Mouse (Mus musculus) testis, postnatal 10 days (tissue): ENCODE measurements around the gene Casz1.
A peak's percentile ranks its signal among the peaks of the same experiment; 100 is the strongest.

Experiments used
- DNase-seq: peaks from one replicate; pipeline ENCODE4 v3.0.0; 2021; ENCODE audit warnings: low spot score

The Casz1 gene

DNA sequence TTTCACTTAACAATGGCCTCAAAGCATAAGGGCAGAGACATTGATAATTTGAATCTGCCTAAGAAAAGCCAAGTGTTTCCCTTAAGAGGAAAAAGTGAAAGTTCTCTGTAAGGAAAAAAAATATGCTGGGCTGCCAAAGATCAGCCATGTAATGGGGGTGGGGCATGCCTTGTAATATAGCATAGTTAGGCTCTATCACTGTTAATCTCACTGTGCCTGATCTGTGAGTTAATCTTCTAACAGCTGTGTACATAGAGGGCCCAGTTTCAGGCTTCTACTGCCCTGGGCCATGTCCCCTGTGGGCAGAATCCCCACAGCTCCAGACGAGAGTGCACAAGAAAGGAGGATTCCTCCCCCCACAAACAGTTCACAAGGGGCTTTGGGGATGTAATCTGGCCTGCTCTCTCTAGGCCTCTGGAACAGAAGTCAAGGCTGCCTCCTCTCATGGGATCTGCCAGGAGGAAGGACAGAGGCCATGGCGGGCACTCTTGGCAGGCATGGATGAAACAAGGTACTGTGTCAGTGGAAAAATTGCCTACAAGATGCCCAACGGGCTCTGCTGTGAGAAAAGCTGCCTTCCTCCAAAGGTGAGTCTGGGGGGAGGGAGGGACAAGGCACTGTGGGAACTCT lies 167.5 kb downstream of the Casz1 start:
- peak; percentile 38 for DNase-seq

DNA sequence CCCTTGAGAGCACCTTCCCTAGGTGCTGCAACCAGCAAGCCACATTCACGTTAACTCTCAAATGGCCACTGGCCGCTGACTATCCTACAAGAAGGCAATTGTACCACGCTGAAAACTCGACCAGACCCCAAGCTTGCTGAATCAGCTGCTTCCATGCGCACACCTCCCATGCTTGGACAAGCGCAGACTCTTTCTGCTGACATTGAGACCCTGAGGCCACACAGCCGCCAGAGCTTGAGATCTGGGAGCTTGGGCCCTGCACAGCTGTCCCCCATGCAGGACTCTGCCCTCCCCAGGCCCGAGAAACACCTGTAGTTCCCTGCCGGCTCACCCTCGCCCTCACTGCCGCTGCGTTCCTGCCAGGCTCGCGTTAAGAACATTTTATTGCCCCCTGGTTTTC lies 168.5 kb downstream of the Casz1 start:
- DNase-seq: peak; percentile 37

DNA sequence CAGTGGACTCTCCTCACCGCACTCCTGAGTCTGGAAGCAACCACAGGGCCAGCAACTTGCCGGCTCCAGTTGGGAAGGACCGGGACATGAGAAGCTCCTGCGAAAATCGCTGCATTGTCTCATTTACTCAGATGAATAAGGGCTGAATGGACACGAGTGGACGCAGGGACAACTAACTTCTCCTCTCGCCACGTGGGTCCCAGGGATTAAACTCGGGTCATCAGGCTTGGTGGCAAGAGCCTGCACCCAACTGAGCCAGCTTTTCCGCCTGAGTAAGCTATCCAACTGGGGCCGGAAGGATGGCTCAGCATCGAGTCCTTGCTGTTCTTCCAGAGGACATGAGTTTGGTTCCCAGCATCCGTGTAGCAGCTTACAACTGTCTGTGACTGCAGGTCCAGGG lies 169.2 kb downstream of the Casz1 start:
- DNase-seq: no peak

DNA sequence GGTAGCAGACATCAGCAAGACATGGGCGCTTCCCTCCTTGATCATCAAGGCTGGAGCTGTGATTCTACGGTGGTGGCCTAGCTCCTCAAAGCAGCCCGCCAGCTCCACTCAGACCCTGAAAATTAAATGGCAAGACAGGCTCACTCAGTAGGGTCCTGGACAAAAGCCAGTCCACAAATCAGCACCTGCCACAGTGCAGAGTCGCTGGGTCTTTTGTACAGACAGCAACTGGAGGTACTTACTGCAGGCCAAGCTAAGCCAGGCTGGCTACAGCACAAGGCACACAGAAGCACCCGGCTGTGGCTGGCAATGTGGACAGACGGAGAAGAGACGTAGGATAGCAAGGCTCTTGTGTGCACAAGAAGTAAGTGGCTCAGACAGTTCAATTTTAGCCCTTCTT lies 170.6 kb downstream of the Casz1 start:
- DNase-seq: no peak

DNA sequence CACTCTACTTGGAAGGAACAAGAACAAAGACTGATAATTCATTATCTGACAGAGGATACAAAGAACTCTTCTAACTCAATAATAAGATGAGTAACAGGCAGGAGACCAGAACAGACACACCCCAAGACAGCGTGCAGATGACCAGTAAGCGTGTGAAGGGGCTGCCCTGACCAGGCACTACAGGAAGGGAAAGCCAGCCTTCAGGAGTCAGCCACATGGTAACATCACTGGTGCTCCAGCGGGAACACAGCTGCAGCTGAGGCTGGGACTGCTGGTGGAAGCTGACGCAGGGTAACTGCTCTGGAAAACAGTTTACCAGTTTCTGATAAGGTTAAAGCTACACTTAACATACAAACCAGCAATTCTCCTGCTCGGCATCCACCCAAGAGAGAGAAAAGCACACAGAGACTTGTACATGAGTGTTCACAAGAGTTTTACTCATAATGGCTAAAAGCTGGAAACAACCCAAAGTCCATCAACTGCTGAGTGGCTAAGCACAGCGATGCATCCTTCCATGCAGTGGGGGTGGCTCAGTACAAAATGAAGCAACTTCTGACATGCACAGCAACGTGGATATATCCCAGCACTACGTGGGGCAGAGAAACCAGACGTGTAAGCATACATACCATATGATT lies 174.1 kb downstream of the Casz1 start:
- DNase-seq: no peak

DNA sequence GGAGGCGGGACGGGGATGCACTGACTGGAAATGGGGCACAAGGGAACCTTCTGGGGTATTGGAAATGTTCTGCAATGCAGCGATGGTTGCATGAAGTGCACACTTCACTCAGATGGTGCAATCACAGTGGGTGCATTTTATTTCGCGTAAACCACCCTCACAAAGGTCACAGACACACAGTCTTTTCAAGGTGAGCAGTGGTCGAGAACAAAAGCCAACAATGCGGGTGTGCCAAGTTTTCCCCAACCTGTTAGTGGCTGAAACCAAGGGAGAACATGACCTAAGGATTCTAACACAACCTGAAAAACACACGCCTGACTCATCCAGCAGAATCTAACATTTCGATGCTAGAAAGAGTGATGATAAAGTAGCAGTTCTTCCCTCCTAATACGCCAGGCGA lies 174.7 kb downstream of the Casz1 start:
- DNase-seq: no peak

DNA sequence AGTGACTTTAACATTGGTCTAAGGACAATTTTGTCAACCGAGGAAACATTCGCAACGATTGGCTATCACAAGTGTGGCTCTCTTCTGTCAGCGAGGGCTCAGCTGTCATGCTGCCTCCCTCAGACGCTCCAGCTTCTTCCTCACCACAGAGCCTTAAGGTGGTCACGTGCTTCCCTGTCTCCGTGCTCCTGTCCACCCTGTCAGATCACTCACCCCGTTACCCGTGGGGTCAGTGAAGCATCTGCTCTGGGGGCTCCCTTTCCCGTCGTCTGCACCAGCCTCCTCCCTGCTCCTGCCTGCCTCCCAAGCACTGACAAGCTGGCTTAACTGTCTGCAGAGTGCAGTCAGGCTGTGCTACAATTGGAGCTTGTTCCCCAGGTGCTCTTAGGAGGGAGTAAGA lies 175.6 kb downstream of the Casz1 start:
- DNase-seq: no peak

DNA sequence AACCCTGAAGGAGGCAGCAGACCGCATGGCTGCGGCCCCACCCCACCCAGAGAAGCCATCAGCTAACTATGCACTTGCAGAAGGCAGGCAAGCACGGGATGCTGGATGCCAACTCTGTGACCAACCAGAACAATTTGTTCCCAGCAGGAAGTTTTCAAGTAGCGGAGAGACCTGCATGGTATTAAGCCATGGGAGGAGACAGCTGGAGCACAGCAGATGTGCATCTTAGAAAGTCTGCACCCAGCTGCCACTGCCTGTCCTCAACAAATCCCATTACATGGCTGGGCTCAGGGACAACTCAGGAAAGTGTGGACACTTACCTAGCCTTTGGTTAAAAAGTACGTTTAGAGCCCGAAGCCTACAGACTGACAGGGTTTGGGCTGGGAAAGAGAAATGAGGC lies 178.0 kb downstream of the Casz1 start:
- no peak for DNase-seq

DNA sequence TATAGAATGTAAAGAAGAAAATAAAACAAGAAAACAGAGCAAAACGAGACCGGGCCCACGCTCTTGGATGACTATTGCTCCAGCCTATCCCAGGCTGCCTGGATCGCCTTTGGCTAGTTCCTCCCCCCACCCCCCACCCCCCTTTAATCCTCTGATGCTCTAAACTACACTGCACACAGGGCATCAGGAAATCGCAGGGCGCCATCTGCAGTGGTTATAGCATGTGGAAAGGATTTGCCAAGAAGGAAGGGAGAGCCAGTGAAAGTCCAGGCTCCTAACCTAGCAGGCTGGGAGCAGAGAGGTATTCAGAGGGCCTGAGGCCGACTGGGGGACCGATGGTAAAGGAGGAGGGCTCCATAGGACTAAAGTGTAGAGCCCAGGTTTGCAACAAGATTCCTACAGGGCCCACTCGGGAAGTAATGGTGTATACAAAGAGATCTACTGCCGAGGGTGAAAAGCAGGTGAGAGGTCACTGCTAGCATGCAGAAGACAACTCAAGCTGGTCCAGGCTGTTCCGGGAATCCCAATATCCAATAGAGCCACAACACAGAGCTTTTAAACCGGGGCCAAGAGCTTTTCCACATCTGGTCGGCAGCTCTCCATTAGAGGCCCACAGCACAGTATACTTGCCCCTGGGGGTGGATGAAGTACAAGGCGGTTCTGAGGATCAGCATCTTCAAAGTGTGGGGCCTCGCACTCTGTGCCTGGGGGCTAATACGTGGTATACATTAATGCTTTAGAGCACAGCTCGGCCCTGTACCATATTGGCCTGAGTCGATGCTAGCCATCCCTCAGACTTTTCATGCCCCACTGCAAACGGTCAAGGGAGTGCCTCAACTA lies 180.7 kb downstream of the Casz1 start:
- DNase-seq: no peak

DNA sequence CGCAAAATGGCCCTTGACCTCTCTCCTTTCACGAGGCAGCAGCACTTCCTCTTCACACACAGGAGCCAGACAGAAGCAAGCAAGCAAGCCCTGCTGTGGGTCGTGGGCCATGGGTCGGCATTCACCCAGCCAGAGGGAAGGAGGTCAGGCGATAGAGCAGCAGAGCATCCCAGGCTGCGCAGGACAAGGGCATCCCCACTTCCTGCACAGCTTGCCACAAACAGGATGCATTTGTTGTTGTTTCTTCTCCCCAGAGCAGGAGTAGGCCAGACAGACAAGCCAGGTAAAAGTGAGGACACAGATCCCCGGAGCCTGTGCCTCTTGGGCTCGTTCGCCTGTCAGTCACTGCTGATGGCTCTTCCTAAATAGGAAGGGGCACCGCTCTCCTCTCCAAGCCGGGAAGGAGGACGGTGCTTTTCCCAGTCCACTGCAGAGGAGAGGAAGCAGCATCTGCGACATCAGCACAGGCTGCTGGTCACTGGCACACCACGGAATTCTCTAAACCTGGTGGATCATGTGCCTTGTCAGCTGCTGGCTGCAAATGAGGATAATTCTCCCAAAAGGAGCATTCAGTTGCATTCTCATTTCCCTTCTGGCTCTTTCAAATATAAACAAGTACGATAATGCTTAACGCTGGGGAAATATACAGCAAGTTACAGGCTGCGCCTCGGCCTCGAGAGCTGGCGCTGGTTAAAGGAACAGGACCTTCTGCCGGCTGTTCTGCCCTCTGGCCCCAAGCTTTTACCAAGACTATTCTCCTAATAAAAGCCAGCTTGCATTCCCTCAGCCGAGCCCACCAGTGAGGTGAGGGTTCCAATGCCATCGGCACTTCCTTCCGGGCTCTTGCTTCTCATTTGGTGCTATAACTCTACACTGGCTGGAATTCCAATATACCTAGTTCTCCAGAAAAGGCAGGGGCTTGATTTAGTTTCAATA lies 181.6 kb downstream of the Casz1 start:
- no peak for DNase-seq

DNA sequence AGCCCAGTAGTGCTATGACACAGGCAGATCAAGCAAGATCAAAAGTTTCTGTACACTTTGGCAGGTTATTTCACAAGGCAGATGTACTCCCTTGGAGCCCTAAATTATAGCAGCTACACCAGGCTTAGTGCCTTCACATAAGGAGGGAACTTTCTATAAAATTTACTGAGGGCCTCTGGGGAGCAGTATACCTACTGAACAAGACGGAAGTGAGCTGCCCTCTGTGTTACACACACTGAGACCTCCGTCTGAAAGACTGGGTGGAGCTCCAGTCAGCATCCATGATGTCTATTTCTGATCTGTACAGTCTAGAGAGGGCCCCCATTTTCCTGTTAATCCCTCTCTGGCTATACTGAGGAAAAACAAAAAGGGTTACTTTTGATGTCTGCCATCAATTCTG lies 185.8 kb downstream of the Casz1 start:
- no peak for DNase-seq

DNA sequence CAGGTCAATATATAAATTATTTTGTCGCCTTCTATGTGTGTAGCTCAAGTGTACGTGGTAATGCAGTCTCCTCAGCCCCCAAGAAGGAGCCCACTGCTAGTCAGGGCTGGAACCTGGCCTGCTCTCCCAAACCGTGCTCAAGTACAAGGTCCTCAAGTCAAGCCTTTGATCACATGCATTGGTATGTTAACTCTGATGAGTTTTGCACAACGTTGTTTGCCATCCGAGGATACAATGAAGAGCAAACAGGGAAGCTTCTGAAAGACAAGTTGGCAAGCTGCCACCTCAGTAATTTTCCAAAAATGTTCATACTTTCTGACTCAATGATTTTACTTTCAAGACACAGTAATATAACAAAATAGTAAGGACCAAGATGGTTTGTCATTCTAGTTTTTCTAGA lies 189.7 kb downstream of the Casz1 start:
- DNase-seq: no peak

DNA sequence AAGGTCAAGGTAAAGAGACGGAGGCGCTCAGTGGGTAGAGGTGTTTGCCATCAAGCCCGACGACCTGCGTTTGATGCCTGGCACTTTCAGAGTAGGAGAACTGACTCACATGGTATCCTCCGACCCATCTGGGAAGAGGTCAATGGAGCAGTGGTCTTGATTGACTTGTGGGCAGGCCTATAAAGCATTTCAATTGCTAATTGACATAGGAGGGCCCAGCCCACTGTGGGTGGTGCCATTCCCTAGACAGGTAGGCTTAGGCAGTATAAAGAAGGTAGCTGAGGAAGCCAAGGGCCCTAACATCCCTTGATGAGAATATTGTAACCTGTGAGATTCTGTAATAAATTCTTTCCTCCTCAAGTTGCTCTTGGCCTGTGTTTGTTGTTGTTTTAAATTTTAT lies 196.5 kb downstream of the Casz1 start:
- DNase-seq: no peak

DNA sequence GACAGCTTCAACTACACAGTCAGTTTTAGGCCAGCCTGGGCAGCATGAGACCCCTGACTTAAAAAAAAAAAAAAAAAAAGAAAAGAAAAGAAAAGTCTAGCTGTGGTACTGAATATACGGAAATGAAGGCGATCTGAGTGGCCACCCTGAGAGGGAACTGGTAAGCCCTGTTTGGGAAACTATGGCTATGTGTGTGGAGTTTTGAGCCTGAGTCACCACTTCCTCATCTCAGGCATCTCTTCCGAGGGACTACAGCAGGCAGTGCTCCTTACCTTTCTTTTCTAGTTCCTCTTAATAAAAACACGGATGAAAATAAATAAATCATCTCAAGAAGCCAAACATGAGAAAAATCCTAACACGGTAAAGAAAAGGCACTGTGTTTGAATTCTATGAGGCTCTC lies 197.3 kb downstream of the Casz1 start:
- DNase-seq: no peak

DNA sequence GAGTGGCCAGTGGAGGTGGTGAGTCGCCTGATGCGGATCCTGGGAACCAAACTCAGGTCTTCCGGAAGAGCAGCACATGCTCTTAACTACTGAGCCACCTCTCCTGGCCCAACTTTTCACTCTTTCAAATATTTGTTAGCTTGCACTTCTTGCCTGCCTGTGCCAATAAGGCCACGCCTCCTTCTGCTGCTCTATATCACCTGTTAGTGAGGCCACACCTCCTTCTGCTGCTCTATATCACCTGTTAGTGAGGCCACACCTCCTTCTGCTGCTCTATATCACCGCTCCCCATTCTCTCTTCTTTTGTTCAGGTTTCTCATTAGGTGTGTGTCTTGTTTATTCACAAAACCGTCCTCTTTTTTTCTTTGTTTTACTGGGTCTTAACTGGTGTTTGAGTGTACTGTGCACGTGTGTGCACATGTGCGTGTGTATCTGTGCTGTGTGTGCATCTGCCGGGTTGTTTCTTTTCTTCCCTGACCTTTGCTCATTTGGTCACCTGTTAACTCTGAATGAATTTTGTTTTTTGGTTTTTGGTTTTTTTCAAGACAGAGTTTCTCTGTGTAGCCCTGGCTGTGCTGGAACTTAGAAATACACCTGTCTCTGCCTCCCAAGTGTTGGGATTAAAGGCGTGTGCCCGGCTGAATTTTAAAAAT lies 198.3 kb downstream of the Casz1 start:
- DNase-seq: no peak
